Mouse (Mus musculus) ES-Bruce4 (cell line): ENCODE measurements around the gene Dennd4b.

Source experiments
- CTCF ChIP-seq: IDR thresholded peaks from one replicate; pipeline ENCODE4 v1.8.1; 2011; ENCODE audit warnings: low read depth, low read length
- POLR2A ChIP-seq: IDR thresholded peaks from one replicate; pipeline ENCODE4 v1.8.1; 2011; ENCODE audit warnings: low read length; ENCODE audit not compliant: insufficient read depth

- TF ChIP-seq CTCF = no peak
- no peak for TF ChIP-seq POLR2A
These were observed 19.6 kb upstream of the Dennd4b start for GRCm38 (mm10) chr3:90245406-90245805.
